Mouse (Mus musculus) monocyte, adult 5-6 weeks (primary cell): ENCODE measurements around the gene Wdr95. TPM values are rescaled to one million over a fixed set of nuclear protein-coding genes. Genes with fewer than 3 reads are reported as not detected.

Experiments used
- ATAC-seq: fragments of 153-309, 156-312 bp; replicated peaks from 2 replicates; pipeline ENCODE4 v1.8.0; 2017; ENCODE audit warnings: mild to moderate bottlenecking; ENCODE audit not compliant: low TSS enrichment, insufficient number of reproducible peaks, severe bottlenecking, poor library complexity, low FRiP score
- total RNA-seq: library from RNA; stranded (forward); fragments of 200-1000, 200-491, 200-594 nt; gene quantifications from 3 replicates; pipeline ENCODE4 v1.2.3, GENCODE M21; 2017

Wdr95 gene
- total RNA-seq, 1 experiment from 2014 or later = 4.7 TPM

DNA sequence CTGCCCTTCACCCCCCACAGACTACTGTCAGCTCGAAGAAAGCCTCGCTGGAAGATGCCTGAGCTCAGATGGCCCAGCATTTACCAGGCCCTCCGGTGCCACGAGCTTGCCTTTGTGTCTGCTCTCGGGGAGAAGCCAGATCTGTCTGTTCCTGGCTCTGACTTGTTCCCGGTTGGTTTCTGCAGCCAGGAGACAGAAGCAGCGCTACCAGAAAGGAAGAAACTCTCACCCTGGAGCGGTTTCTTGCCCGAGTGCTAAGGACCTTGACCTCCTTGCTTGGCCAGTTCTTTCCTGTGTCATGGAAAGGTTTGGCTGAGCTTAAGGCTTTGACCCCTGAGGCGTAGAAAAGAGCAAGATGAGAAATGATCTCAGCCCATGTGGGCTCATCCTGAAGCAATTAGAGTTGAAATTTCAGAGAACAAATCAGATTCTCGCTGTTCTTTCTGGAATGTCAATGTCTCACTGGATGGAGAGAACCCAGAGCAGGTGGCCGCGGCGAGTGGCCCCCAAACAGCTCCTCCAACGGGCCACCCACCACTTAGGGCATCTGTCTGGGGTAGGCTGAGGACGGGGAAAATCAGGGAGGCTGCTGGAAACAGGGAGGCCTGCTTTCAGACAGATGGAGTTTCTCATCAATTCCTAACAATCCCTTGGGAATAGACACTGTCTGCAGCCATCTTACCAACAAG is 83.1 kb downstream of the Wdr95 start:
- no peak for ATAC-seq

DNA sequence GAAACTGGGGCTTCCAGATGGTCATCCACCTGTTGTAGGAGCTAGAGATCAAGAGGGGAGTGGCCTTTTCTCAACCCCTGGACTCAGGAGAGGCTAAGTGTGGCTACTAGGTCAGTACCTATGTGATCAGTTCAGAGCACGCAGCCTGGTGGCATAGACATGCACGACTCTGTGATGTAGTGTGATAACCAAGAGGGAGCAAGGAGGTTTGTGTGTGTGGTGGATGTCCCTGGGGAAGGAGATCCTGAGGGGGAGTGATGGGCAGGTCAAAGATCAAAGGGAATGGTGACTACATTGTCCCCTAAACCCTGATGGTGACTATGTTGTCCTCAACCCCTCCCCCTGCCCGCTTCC is 83.7 kb downstream of the Wdr95 start:
- ATAC-seq = no peak

GRCm38 (mm10) chr5:149612740-149613139 is 84.3 kb downstream of the Wdr95 start:
- no peak for ATAC-seq

GRCm38 (mm10) chr5:149616138-149616537 is 87.7 kb downstream of the Wdr95 start:
- no peak for ATAC-seq

- no peak for ATAC-seq
These were observed 88.3 kb downstream of the Wdr95 start for GRCm38 (mm10) chr5:149616817-149617216.

GRCm38 (mm10) chr5:149617776-149618425 is 89.4 kb downstream of the Wdr95 start:
- no peak for ATAC-seq

DNA sequence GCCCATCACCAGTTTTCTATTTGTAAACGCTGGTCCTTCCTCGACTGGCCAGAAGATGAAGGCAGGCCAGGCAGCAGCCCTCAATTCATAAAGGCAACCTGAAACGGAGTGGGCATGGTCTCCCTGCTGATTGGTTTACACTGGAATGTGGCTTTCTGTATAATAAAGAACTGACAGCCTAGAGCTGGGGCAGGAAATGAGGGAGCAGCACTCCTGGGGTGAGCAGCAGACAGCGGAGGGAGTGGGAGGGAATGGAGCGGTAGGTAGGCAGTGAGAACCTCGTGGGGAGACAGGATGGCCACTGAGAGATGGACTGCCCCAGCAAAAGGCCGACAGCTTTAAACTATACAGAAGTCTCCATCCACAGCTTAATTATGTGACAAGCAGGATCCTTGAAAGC is 93.7 kb downstream of the Wdr95 start:
- ATAC-seq = no peak

DNA sequence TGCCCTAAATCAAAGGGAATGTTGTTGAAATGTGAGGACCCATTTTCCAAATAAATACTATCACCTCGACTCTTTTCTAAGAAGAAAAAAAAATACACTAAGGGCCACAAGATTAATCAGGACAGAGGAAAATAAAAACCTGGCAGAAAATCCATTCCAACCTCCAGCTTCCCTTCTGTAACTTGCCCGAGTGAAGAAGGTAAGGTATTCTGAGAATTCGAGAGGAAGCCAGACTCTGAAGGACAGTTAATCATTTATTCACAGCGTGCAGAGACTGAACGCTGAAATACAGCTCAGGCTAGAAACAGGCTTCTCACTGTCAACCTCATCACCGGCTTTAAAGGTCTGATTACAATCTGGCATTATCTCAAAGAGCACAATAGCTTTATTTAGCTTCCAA is 94.2 kb downstream of the Wdr95 start:
- ATAC-seq = no peak

- ATAC-seq = no peak
These were observed 95.6 kb downstream of the Wdr95 start for GRCm38 (mm10) chr5:149623815-149624675.

DNA sequence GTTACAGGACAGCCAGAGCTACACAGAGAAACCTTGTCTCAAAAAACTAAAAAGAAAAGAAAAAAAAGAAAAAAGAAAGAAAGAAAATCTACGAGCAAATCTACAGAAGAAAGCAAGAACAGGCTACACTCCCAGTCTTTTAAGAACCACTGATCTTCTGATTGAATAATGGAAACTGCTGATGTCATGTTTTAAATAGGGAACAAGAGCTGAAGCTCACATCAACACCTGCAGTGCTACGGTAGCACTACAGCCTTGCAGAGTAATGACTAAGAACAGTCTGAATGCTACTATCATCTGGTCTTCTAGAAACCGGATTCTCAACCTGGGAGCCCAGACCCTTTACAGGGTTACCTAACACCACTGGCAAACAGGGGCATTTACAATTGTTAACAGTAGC is 97.1 kb downstream of the Wdr95 start:
- ATAC-seq = no peak

GRCm38 (mm10) chr5:149634409-149635035 is 106.0 kb downstream of the Wdr95 start:
- no peak for ATAC-seq

- no peak for ATAC-seq
These were observed 107.1 kb downstream of the Wdr95 start for GRCm38 (mm10) chr5:149635556-149635955.

- ATAC-seq = peak; percentile 97
These were observed 107.8 kb downstream of the Wdr95 start, which contains the start of gene Hsph1 for GRCm38 (mm10) chr5:149636075-149636920. Gene Hsph1 (minus strand): TSS chr5:149636376.

GRCm38 (mm10) chr5:149637306-149637705 is 108.8 kb downstream of the Wdr95 start:
- no peak for ATAC-seq

DNA sequence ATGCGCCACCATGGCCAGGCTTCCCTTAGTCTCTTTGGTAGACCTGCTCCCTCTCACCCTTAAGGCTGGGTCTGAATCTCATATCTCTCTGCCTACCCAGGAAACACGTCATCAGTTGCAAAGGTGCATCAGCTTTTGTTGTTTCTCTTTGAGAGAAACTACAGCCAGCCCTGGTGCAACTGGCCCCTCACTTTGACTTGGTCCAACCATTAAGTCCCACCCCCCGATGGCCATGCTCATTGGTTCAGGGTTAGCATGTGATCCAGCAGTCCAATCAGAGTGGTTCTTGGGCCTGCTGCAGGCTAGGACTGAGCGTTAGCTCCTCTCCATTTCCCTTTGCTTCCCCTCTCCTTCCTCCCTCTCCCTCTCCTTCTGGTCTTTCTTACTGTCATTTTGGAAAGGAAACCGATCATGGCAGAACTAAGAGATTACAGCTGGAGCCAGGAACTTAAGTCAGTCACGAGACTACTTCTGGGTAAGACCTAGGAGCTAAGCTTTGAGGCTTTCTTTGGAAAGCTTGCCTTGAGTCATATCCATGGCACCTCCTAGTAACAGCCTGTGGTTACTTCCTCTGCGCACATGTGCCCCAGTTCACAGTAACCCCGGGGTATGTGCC is 112.9 kb downstream of the Wdr95 start:
- no peak for ATAC-seq

DNA sequence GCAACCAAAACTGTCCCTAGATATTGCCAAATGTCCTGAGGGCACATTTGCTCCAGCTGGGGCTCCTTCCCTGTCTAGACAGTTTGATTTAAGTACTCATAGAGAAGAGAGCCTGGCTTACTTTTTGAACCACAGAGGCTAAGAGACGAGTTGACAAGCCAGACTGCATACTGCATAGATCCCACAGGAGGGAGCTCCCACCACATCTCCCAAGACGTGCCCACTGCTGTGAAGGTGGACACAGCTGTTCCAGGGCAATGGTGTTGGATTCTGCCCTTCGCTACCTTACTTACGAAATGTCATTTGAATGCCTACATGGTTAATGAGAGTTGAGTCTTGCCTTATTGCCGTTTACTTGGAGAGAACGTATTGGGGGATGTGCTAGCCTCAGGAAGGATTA is 113.9 kb downstream of the Wdr95 start:
- no peak for ATAC-seq

DNA sequence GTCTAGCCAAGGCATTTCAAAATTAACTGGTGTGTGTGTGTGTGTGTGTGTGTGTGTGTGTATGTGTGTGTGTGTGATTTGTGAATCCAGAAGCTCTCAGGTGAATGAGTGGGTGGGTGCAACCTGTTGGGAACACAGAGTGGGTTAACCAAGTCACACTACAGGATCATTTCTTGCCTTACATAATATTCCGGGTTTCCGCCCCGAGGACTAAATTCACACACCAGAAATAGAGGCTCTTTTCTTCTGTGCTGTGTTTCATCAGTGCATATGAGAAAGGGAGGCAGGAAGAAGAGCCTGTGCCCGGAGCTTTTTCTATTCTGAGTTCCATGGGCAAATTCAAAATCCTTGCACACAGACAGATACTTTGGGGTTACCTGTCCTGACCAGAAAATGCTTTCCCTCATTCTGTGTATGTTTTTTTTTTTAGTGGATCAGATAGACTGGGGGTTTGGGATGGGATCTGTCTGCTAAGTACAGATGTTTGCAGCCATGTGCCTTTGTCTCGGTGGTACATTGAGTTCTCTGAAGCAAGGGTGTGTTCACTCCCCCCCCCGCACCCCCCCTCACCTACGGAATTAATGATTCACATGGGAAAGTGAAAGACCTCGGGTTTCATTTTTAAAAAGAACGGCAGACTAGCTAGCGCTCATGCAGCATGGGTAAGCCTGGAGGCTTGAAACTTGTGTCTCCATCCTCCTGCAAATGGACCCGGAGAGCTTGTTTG is 114.5 kb downstream of the Wdr95 start:
- no peak for ATAC-seq
